Mouse (Mus musculus): ENCODE measurements at regions not wholly inside any gene's neighbourhood (a gene's known extent, or its start where the extent isn't known, plus 50 kb on each side); places are given as distances from the start of the nearest gene placed in this dataset.

DNA sequence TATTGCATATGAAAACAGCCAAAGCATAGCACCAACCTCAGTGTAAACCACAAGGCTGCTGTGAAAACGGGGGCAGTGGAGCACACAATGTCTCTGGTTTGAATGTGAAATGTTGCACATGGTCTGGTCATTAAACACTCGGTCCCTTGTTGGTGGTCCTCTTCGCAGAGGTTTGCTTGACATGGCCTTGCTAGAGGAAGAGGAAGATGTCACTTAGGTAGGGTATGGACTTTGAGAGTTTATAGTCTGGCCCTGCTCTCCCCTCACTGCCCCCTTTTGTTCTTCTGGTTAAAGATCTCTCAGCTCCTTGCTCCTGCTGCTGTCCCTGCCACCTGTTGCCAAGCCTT lies 125.9 kb upstream of the Ift57 start:
- Histone ChIP-seq H3K79me3 (ENCODE audit: low read depth) (no peaks in the 10 kb centered on the region), H3K27me3 (ENCODE audit: control insufficient read depth, insufficient read depth, insufficient read length) (no peaks in the 10 kb centered on the region), H3K4me3 (ENCODE audit: insufficient read depth, poor library complexity, severe bottlenecking) (no peak overlapping the region), H3K36me3 (ENCODE audit: control insufficient read depth, insufficient read depth) (no peaks in the 10 kb centered on the region), H3K79me2 (ENCODE audit: control insufficient read depth, insufficient read depth) (no peaks in the 10 kb centered on the region), H3ac (ENCODE audit: control insufficient read depth, insufficient read length, low read depth) (no peak overlapping the region)
- TF ChIP-seq MYOD1 (IDR thresholded peaks at IDR 0.05; ENCODE audit: control insufficient read depth, insufficient read length, low read depth) (no peak), FOSL1 (IDR thresholded peaks at IDR 0.05; ENCODE audit: insufficient read depth, low read length, poor library complexity, severe bottlenecking) (no peak), MAX (IDR thresholded peaks at IDR 0.05) (no peak), CEBPB (IDR thresholded peaks at IDR 0.05; ENCODE audit: low read depth) (no peak), CTCF (IDR thresholded peaks at IDR 0.05; ENCODE audit: control insufficient read depth, insufficient read depth, insufficient read length) (no peak)

GRCm38 (mm10) chr16:49578976-49579375 lies 120.1 kb upstream of the Ift57 start:
- Histone ChIP-seq H3K79me2 (ENCODE audit: control insufficient read depth, insufficient read depth) (no peaks in the 10 kb centered on the region), H3K36me3 (ENCODE audit: control insufficient read depth, insufficient read depth) (no peaks in the 10 kb centered on the region), H3K4me3 (ENCODE audit: insufficient read depth, poor library complexity, severe bottlenecking) (no peak overlapping the region), H3ac (ENCODE audit: control insufficient read depth, insufficient read length, low read depth) (no peak overlapping the region), H3K27me3 (ENCODE audit: control insufficient read depth, insufficient read depth, insufficient read length) (no peaks in the 10 kb centered on the region), H3K79me3 (ENCODE audit: low read depth) (no peaks in the 10 kb centered on the region)
- TF ChIP-seq MYOG (IDR thresholded peaks at IDR 0.05; ENCODE audit: control insufficient read depth, extremely low read depth, insufficient read length) = no peak
- TF ChIP-seq MAX (IDR thresholded peaks at IDR 0.05) = no peak
- no peak for TF ChIP-seq FOSL1 (IDR thresholded peaks at IDR 0.05; ENCODE audit: insufficient read depth, low read length, poor library complexity, severe bottlenecking)
- no peak for TF ChIP-seq CTCF (IDR thresholded peaks at IDR 0.05; ENCODE audit: control insufficient read depth, insufficient read depth, insufficient read length)
- no peak for TF ChIP-seq USF1 (IDR thresholded peaks at IDR 0.05; ENCODE audit: low read depth)
- TF ChIP-seq MYOD1 (IDR thresholded peaks at IDR 0.05; ENCODE audit: control insufficient read depth, insufficient read length, low read depth) = no peak
- TF ChIP-seq CEBPB (IDR thresholded peaks at IDR 0.05; ENCODE audit: low read depth) = no peak

DNA sequence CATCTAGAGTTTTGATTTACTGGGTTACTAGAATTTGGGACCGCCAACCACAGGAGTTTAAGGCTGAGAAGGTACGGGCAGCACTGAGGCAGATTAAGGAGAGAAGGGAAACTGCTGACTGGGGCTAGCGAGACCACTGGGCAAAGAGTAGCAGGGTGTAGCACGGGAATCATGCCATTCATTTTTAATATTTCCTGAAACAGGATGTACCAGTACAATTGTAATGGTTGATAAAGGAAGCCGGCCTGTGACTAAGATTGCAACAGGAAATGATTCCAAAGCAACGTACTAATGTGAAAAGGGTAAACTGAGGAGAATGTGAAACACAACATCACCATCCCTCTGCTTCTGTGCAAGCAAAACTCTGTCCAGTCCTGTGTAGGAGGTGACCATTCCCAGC lies 118.3 kb upstream of the Ift57 start:
- TF ChIP-seq CEBPB (IDR thresholded peaks at IDR 0.05; ENCODE audit: low read depth) (no peak), MYOG (IDR thresholded peaks at IDR 0.05; ENCODE audit: control insufficient read depth, extremely low read depth, insufficient read length) (no peak), CTCF (IDR thresholded peaks at IDR 0.05; ENCODE audit: control insufficient read depth, insufficient read depth, insufficient read length) (no peak), FOSL1 (IDR thresholded peaks at IDR 0.05; ENCODE audit: insufficient read depth, low read length, poor library complexity, severe bottlenecking) (no peak), MAX (IDR thresholded peaks at IDR 0.05) (no peak), MYOD1 (IDR thresholded peaks at IDR 0.05; ENCODE audit: control insufficient read depth, insufficient read length, low read depth) (no peak), USF1 (IDR thresholded peaks at IDR 0.05; ENCODE audit: low read depth) (no peak)
- Histone ChIP-seq H3ac (ENCODE audit: control insufficient read depth, insufficient read length, low read depth) (no peak overlapping the region), H3K36me3 (ENCODE audit: control insufficient read depth, insufficient read depth) (no peaks in the 10 kb centered on the region), H3K79me2 (ENCODE audit: control insufficient read depth, insufficient read depth) (no peaks in the 10 kb centered on the region), H3K4me3 (ENCODE audit: insufficient read depth, poor library complexity, severe bottlenecking) (no peak overlapping the region), H3K27me3 (ENCODE audit: control insufficient read depth, insufficient read depth, insufficient read length) (no peaks in the 10 kb centered on the region), H3K79me3 (ENCODE audit: low read depth) (no peaks in the 10 kb centered on the region)

DNA sequence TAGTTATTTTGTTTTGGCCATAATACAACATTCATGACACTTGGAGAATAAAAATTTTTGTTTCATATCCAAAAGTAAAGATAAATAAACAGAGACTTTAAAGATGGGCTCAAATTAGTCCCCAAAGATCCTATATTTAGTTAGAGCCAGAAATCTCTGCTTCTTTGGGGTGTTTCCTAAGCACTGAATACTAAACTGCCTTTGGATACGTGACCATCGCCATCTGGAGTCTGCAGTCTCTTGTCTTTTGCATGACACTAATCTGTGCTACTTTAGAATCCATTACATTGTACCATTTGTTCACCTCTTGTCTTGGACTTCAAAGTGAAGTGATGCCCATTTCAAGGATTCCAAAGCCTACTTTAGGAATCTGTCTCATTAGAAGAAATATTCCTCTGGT lies 92.5 kb upstream of the Ift57 start:
- Histone ChIP-seq H3K79me3 (ENCODE audit: low read depth) (no peaks in the 10 kb centered on the region), H3K36me3 (ENCODE audit: control insufficient read depth, insufficient read depth) (no peaks in the 10 kb centered on the region), H3K79me2 (ENCODE audit: control insufficient read depth, insufficient read depth) (no peaks in the 10 kb centered on the region), H3K27me3 (ENCODE audit: control insufficient read depth, insufficient read depth, insufficient read length) (no peaks in the 10 kb centered on the region), H3ac (ENCODE audit: control insufficient read depth, insufficient read length, low read depth) (no peak overlapping the region), H3K4me3 (ENCODE audit: insufficient read depth, poor library complexity, severe bottlenecking) (no peak overlapping the region)
- TF ChIP-seq MYOG (IDR thresholded peaks at IDR 0.05; ENCODE audit: control insufficient read depth, extremely low read depth, insufficient read length) (no peak), CTCF (IDR thresholded peaks at IDR 0.05; ENCODE audit: control insufficient read depth, insufficient read depth, insufficient read length) (no peak), MYOD1 (IDR thresholded peaks at IDR 0.05; ENCODE audit: control insufficient read depth, insufficient read length, low read depth) (no peak), CEBPB (IDR thresholded peaks at IDR 0.05; ENCODE audit: low read depth) (no peak)

DNA sequence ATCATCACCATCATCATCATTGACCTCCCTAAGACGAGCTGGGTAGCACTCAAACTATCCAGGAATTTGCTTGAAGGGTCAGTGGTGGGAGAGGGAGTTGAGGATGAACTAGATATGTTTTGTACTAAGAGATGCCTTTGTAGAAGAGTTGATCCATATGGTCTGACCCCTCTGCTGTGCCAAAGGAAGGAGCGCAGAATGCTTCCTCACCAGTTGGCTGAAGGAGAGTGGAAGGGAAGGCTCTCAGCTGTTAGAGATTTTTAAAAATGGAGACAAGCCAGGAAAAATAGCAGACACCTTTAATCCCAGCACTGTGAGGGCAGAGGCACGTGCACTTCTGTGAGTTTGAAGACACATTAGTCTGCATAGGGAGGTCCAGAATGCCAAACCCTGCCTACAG lies 84.2 kb upstream of the Ift57 start:
- no peak overlapping the region for H3ac ChIP-seq (ENCODE audit: control insufficient read depth, insufficient read length, low read depth)
- no peaks in the 10 kb centered on the region for H3K27me3 ChIP-seq (ENCODE audit: control insufficient read depth, insufficient read depth, insufficient read length)
- no peak for TF ChIP-seq MYOG (IDR thresholded peaks at IDR 0.05; ENCODE audit: control insufficient read depth, extremely low read depth, insufficient read length)
- TF ChIP-seq CEBPB (IDR thresholded peaks at IDR 0.05; ENCODE audit: low read depth) = no peak
- no peak for TF ChIP-seq FOSL1 (IDR thresholded peaks at IDR 0.05; ENCODE audit: insufficient read depth, low read length, poor library complexity, severe bottlenecking)
- TF ChIP-seq MYOD1 (IDR thresholded peaks at IDR 0.05; ENCODE audit: control insufficient read depth, insufficient read length, low read depth) = no peak
- TF ChIP-seq MAX (IDR thresholded peaks at IDR 0.05) = no peak
- TF ChIP-seq CTCF (IDR thresholded peaks at IDR 0.05; ENCODE audit: control insufficient read depth, insufficient read depth, insufficient read length) = no peak
- no peak for TF ChIP-seq USF1 (IDR thresholded peaks at IDR 0.05; ENCODE audit: low read depth)
- no peaks in the 10 kb centered on the region for H3K36me3 ChIP-seq (ENCODE audit: control insufficient read depth, insufficient read depth)
- no peak overlapping the region for H3K4me3 ChIP-seq (ENCODE audit: insufficient read depth, poor library complexity, severe bottlenecking)
- no peaks in the 10 kb centered on the region for H3K79me3 ChIP-seq (ENCODE audit: low read depth)
- no peaks in the 10 kb centered on the region for H3K79me2 ChIP-seq (ENCODE audit: control insufficient read depth, insufficient read depth)

DNA sequence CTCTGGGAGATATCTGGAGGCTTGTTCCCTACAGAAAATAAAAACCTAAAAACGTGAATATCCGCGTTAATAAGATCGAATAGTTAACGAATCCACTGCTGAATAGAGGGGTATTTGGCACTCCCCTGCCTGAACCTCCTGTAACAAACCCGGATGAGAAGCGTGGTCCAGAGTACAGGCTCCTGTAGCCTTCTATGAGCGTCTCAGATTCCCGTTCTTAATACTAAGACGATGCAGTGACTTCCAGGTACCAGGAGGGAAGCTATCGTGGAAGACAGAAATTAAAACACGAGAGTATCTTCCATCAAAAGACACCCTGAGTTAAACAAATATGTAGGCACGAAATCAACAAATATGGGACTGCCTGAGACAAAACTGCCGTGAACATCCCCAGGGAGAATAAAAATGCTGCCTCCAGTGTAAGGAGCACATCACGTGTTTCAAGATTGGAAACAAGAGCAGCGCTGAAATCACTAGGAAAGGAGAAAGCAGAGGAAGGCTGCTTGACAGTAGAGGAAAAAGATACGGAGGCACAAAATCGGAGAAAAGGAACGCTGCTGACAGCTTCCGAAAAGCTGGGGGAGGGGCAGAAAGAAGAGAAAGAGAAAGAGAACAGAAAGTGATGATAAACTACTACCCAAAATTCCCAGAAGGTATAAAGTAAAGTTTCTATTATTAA lies 83.6 kb upstream of the Ift57 start:
- Histone ChIP-seq H3K36me3 (ENCODE audit: control insufficient read depth, insufficient read depth) (no peaks in the 10 kb centered on the region), H3K4me3 (ENCODE audit: insufficient read depth, poor library complexity, severe bottlenecking) (no peak overlapping the region), H3ac (ENCODE audit: control insufficient read depth, insufficient read length, low read depth) (no peak overlapping the region), H3K79me3 (ENCODE audit: low read depth) (no peaks in the 10 kb centered on the region), H3K79me2 (ENCODE audit: control insufficient read depth, insufficient read depth) (no peaks in the 10 kb centered on the region), H3K27me3 (ENCODE audit: control insufficient read depth, insufficient read depth, insufficient read length) (no peaks in the 10 kb centered on the region)
- TF ChIP-seq MAX (IDR thresholded peaks at IDR 0.05) = no peak
- TF ChIP-seq CTCF (IDR thresholded peaks at IDR 0.05; ENCODE audit: control insufficient read depth, insufficient read depth, insufficient read length) = no peak
- TF ChIP-seq USF1 (IDR thresholded peaks at IDR 0.05; ENCODE audit: low read depth) = no peak
- TF ChIP-seq FOSL1 (IDR thresholded peaks at IDR 0.05; ENCODE audit: insufficient read depth, low read length, poor library complexity, severe bottlenecking) = no peak
- TF ChIP-seq MYOG (IDR thresholded peaks at IDR 0.05; ENCODE audit: control insufficient read depth, extremely low read depth, insufficient read length) = no peak
- no peak for TF ChIP-seq MYOD1 (IDR thresholded peaks at IDR 0.05; ENCODE audit: control insufficient read depth, insufficient read length, low read depth)
- no peak for TF ChIP-seq CEBPB (IDR thresholded peaks at IDR 0.05; ENCODE audit: low read depth)

All from C2C12 (cell line).